Mouse (Mus musculus) T-helper 1 cell (primary cell): Measurements from ENCODE around the gene Rnf215.
"Not testable (repeated sequence)": the region's sequence is repeated elsewhere in the genome, so short reads cannot be mapped to it uniquely, and the experiment has no call there.

Source experiments
- in situ Hi-C: fragments of 300-600 bp; cut with MboI, MseI; formaldehyde crosslinking; loops from one replicate; pipeline ENCODE4 v1.15.1; 2025; ENCODE audit warnings: high pct_unique_total_duplicates

Gene Rnf215

DNA sequence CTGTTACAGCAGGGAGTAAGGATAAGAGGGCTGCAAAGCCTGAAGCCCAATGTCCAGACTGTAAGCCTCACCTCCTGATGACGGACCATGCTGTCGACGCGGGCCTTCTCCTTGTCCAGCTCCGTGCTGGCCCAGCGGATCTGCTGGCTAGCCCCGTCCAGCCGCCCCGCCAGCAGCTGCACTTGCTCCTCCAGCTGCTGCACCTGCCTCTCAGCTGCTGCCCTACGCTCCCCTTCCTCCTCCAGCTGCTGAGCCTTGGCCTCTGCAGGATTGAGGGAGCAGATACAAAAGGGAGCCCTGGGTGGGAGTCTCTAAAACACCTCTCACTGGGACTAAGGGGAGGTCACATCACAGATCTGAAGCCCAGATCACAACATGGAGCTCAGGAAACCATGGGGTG is 12.1 kb downstream of the Rnf215 start:
- in situ Hi-C loops: no loop called here

DNA sequence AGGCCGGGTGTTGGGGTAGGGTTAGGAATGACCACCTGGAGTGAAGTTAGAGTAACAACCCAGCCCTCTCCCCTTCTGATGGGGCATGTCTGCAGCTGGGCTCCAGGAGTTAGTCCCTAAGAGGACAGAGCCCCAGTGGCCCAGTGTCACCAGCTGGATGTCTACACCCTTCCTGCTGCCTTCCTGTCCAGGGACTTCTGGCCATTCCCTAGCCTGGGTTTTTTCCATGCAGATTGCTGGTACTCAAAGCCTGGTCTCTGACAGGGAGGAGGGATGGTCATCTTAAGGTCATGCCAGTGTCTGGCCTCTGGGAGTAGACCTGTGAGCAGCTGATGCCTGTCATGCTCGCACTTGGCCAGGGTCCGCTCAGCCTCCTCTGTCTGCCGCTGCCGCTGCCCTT is 13.1 kb downstream of the Rnf215 start:
- in situ Hi-C loops: no loop called here

DNA sequence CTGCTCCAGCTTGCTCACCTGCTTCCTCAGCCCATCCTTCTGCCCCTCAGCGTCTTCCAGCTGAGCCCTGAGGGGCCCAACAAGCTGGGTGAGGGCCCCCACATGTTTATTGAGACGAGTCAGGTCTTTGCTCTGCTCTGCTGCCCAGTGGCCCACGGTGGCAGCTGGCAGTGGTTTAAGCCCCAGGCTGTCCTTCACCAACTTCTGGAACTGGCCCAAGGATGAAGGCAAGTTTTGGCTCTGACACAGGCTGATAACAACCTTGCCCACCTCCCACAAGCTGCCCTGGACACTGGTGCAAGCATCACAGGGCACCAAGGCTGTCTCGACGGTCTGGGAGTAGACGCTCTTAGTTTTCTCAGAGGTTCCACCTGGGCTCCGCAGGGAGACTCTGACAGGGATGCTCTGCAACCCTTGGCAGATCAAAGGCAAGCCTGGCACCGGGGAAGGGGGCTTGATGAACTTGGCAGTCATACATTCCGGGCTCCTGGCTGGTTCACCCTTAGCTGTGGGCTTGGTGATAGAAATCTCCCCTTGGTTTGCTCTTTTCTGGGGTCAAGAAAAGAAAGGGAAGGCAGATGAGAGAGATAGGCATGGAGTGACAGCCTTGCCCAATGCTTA is 13.6 kb downstream of the Rnf215 start:
- in situ Hi-C loops: no loop called here

DNA sequence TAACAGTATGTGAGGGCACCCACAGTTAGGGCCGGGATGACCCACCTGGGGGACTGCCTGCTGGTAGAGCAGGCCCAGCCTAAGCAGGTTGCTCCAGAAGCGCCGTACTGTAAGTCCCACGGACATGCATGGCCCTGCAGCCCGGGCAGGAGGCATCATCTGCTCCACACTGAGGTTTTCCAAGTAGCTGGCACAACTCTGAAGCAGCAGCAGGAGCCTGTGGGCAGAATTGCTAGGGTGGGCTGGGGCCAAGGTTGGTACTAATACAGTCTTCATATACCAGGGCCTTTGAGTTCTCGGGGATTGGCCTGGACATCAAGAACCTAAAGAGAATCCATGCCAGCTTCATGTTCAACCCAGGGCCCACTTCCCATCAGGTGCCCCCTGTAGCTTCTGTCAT is 14.9 kb downstream of the Rnf215 start:
- in situ Hi-C loops: no loop called here

DNA sequence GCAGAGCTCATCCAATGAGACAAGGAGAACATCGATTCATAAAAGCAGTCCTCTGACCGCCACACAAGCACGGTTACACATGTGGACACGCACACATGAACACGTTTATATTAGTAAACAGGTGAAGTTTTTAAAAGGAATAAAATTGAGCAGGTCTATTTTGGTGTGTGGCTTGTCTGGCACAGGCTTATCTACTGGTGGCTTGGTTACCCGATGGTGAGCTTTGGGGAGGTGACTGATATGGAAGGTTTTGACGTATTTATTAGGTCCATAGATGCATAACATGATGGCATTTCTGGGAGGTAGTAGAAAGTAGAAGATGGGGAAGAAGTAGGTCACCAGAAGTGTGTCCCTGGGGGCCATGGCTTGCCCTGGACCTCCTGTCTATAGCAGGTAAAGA is 18.7 kb downstream of the Rnf215 start:
- in situ Hi-C loops: no loop called here

DNA sequence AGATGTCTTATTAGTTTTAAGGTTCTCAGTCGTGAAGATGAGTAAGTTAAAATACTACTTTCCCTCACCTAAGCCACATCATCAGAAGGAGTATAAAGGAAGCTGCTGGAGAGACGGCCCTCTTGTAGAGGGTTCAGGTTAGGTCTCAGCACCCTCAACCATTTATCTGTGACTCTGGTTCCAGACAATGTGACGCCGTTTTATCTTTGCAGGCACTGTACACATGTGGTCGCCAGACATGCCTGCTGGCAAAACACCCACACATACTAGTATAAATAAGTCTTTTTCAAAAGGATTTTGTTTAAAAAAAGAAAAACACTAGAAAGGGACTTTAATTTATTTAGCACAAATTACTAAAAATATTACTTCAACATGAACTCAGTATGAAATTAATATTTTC is 20.6 kb downstream of the Rnf215 start:
- in situ Hi-C loops: no loop called here

DNA sequence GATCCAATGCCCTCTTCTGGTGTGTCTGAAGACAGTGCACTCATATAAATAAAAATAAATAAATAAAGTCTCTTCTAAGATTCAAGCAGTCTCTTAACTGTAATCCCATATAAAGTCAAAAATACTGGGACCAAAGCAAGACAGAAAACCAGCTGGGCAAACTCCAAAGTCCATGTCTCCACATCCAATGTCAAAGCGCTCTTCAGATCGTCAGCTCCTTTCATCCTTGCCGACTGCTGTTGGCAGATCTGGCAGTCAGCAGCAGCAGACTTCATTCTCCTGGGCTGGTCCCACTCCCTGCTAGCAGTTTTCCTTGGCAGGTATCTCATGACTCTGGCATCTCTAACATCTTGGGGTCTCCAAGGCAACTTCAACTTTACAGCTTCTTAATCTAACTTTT is 23.7 kb downstream of the Rnf215 start:
- in situ Hi-C loops: no loop called here

DNA sequence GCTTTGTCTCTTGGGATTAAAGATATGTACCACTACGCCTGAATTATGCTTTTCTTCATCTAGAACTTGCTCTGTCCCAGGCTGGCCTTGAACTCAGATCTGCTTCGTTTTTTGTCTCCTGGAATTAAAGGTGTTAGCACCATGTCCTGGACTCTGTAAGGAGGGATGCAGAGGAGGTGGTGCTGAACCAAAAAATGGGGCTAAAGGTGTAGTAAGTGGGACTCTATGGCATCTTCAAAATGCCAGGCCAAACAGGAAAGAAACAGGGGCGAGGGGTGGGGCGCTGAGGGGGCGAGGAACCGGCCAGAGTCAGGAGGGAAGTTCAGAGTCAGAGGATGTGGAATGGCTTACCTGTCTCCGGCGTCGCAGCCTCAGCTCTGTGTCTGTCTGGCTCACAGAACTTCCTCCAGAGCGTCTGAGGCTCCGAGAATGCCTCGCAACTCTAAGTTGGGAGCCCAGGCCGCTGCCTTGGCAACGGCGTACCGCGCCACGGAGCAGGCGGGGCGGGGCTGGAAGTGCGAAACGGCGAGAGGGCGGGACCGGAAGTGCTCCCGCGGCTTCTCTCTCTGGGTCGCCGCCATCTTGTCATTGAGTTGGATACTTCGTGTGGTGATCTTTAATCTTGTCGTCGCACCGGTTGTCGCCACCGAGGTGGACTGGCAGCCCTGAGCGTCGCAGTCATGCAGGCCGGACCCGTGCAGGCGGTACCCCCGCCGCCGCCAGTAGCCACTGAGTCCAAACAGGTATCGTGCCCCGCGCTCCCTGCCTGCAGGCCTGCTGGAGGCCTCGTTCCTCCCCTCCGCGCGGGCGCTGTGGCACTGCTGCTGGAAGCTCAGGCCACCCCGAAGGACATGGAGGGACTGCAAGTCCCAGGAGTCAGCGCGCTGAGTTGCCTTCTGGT is 25.1 kb downstream of the Rnf215 start, which contains the start of the genes Ccdc157 and Sf3a1:
Gene Ccdc157, minus strand, starts transcription at position 486 of the 901 bp plus-strand sequence.
Gene Sf3a1, plus strand, starts transcription at position 543 of the 901 bp plus-strand sequence.
- in situ Hi-C loops: no loop called here

DNA sequence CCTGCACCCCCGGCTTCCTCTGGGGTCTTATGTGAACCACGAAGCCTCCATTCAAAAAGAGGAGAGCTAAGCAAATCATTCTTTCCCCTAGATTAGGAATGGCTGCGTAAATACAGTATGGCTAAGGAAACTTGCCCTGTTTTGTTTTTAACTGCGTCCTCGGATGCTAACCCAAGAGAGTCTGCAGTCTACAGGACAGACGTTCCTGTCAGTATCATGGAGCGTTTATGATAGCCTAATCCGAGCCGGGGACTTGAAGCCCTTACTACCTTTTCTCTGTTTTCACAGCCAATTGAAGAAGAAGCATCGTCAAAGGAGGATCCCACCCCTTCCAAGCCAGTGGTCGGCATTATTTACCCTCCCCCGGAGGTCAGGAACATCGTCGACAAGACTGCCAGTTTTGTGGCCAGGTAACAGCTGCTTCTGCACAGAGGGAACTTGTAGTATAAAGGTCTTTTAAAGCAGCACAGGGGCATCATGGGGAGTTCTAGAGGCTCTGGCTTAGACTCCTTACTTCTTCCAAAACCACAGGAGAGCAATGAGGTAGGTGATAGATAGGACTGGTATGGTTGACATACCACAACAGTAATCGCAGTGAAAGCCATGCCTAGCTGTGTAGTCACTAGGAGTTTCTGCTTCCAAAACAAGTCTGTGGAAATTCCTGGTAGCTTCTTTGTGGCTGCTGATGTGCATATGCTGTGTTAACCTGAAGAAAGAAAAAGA is 25.9 kb downstream of the Rnf215 start:
- in situ Hi-C loops: no loop called here

DNA sequence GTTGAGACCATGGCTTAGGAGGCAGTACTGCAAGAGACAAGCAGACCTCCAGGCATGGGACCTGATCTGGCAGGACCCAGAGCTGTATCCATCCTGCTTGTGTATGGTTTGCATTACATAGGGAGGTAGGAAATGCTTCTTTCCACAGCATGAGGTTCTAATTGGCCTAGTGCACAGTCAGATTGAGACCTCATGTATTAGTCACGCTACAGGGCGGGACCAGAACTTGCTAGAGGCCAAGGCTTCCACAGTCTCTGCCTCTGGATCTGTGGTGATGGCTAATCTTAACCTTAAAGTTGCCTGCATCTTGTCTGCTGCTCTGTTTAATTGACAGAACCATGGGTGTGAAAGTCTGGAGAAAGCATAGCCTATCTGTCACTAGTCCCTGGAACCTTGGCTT is 29.7 kb downstream of the Rnf215 start:
- in situ Hi-C loops: no loop called here

DNA sequence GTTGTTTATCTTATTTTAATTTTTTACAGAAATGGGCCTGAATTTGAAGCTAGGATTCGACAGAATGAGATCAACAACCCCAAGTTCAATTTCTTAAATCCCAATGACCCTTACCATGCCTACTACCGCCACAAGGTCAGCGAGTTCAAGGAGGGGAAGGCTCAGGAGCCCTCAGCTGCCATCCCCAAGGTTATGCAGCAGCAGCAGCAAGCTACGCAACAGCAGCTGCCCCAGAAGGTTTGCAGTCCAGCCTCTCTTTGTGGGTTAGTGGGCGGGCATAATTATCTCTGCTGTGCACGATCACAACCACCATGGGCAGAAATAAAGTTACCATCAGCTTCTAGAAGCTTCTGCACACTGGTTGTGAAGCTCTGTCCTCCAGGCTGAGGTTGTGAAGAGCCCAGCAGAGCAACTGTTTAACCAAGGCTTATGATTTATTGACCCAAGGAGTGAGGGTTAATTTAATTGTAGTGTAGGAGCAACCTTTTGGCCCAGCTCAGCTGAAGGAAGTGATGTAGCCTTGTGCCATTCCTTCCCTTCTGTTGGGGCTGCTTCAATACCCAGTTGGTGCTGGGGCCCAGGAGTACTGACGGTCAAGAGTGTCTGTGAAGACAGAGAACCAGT is 31.6 kb downstream of the Rnf215 start:
- in situ Hi-C loops: no loop called here

DNA sequence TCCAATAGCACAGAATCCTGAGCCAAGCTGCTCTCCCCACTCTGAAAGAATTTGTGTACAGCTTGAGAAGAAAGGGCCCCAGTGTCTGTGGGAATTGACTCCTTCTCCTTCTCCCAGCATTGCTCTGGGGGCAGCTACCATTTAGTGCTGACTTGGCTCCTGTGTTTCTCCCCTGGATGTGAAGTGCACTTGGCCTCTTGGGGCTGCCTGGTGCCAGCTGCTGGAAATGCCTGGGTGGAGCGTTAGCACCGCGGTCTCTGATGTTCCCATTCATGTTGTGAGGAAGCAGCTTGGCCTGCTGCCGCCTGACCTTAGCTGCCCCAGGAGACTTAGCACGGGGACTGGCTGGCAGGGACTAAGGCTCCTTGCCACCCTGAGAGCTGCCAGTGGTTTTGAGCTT is 39.6 kb downstream of the Rnf215 start:
- in situ Hi-C loops: no loop called here

DNA sequence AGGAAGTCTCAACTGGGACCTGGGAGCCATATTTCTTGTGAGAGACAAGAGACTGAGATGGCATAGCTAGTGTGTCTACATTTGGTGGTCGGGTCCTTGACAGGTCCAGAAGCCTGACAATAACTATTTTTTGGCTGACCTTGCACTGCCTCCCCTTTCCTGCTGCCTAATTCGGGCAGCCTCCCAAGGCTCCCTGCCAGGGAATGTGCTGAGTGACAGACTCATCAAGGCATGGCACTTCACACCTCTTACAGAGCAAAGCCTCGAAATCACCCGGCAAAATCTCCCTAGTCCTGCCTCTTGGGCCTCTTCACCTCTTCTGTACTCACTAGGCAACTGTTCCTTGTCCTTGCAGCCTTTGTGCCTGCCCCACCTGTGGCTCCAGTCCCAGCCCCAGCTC is 42.7 kb downstream of the Rnf215 start:
- in situ Hi-C loops: no loop called here

DNA sequence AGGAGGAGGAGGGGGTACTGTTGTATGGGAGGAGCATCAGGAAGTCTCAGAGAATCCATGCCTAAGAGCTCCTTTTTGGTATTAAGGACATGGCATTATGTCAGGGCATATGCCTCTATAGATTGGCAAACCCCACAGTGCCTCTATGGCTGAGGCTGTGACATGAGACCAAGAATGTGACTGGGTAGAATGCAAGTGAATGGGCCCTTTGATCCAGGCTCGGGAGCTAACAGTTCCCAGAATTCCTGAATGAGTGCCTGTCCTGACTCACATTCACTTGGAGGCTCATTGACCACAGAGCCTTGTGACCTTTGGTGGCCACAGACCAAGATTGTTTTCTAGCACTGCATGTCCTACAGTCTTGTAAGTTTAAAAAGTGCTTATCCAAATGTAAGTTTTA is 47.1 kb downstream of the Rnf215 start:
- in situ Hi-C loops: no loop called here

DNA sequence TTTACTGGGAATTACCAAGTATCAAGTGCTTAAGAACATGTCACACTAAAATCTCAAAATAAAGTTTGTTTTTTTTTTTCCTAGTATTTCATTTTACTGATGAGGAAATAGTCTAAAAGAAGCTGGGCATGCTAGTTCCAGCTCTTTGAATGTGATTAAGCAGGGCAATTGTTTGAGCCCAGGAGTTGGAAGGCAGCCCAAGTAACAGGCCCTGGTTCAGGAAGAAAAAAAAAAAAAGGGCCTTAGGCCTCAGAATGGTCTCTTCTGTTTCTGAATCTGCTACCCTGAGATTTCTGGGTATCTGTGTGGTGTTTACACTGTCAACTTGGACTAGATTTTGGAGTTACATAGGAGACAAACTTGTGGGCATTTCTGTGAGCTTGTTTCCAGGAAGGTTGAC is 48.5 kb downstream of the Rnf215 start:
- in situ Hi-C loops: no loop called here

DNA sequence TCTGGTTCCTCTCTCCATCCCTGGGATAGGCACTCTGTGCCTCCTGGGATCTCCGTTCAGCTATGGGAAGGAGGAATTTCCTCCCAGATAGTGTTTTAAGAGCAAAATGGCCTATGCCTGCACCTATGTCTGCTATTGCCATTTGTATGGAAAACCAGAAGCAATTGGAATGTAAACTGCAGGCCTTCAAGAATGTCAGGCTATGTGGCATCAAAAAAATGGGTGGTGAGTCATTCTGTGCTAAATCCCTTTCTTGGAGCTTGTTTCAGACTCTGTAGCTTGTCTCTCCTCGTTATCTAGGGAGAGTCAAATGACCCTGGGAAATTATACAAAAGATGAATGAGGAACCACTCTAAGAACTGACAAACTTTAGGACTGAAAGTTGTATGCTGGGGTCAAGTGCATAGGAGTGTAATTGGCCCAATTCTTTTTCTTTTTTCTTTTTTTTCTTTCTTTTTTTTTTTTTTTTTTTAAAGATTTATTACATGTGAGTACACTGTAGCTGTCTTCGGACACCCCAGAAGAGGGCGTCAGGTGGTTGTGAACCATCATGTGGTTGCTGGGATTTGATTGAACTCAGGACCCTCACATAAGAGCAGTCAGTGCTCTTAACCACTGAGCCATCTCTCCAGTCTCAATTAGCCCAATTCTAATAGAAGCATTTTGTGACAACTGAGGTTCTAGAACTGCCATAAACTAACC is 49.4 kb downstream of the Rnf215 start:
- in situ Hi-C loops: no loop called here

DNA sequence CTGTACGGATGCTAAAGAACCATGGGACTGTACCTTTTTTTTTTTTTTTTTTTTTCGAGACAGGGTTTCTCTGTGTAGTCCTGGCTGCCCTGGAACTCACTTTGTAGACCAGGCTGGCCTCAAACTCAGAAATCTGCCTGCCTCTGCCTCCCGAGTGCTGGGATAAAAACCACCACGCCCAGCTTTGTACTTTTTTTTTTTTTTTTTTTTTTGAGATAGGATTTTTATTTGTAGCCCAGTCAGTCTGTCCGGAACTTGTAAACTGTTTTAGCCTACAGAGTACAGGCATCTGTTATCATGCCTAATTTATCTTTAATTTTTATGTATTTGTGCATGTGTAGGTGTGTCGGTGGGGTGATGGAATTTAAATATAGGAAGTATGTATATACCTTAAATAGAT is 50.5 kb downstream of the Rnf215 start:
- in situ Hi-C loops: not testable (repeated sequence)

DNA sequence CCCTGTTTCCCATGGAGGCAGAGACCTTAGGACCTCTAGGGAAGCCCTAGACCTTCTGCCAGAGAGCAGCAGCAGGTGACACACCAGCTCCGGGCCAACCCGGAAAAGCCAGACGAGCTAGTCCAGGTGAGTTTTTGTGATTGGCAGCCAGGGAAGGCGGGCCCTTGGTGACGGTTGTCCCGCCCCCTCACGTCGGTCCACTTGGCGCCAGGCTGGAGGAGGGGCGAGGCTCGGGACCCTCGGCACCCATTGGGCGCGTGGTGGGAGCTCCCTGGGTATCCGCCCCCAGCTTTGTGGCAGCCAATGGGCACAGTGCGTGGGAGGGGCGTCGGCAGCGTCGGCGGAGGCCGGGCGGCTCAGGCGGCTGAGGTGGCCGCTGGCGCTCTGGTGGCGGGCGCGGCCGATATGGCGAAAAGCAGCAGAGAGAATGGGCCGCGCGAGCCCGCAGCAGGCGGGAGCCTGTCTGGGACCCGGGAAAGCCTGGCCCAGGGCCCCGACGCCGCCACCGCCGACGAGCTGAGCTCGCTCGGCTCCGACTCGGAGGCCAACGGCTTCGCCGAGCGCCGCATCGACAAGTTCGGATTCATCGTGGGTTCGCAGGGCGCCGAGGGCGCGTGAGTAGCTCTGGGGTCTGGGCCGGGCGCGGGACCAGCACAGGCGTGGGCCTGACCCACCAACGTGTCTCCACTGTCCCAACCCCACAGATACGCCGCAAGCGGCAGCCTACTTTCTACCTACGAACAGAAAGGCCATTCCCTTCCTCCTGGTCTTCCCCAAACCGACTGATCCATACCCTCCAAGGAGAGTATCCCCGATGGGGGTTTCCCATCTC is 51.7 kb downstream of the Rnf215 start, which contains the start of gene Tbc1d10a:
Gene Tbc1d10a, plus strand, starts transcription at position 304 of the 832 bp plus-strand sequence.
- in situ Hi-C loops: no loop called here

DNA sequence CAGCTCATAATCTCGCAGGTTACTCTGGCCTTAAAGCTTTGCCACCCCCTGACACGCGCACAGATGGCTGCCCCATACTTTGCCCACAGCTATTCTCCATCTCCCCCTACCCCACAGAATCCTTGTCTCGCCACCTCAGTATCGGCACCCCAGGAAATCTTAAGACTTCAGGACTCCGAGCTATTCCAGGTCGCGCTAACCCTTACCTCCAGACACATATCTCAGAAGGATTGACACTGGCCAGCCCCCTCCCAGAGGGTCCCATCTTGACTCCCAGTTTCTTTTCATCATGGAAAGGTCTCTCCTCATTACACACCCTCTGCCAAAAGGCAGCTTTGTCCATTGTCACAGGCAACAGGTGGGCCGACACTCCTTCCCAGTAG is 52.3 kb downstream of the Rnf215 start:
- in situ Hi-C loops: no loop called here

DNA sequence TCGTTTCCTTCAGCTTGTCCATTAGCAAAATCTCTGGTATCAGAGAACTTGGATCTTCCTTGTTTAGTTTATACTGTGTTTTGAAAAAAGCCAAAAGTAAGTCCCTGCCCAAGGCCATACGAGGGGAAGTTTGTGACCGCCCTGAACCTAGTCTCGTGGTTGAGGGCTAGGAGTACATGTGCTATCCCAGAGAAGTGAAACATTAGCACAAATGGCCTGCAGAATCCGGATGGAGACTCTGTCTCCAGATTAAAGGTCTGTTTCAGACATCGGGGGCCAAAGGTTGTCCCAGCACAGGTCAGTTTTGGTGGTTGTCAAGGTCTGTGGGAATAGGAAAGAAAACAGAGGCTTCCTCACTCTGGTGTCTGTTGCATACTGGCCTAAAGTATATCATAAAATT is 54.2 kb downstream of the Rnf215 start:
- in situ Hi-C loops: no loop called here
